Mouse (Mus musculus) kidney, postnatal 10 days (tissue): Measurements from ENCODE around the gene 1600002K03Rik.

ENCODE experiments used
- DNase-seq: peaks from one replicate; pipeline ENCODE4 v3.0.0; 2021; ENCODE audit warnings: mixed read lengths

The 1600002K03Rik gene

DNA sequence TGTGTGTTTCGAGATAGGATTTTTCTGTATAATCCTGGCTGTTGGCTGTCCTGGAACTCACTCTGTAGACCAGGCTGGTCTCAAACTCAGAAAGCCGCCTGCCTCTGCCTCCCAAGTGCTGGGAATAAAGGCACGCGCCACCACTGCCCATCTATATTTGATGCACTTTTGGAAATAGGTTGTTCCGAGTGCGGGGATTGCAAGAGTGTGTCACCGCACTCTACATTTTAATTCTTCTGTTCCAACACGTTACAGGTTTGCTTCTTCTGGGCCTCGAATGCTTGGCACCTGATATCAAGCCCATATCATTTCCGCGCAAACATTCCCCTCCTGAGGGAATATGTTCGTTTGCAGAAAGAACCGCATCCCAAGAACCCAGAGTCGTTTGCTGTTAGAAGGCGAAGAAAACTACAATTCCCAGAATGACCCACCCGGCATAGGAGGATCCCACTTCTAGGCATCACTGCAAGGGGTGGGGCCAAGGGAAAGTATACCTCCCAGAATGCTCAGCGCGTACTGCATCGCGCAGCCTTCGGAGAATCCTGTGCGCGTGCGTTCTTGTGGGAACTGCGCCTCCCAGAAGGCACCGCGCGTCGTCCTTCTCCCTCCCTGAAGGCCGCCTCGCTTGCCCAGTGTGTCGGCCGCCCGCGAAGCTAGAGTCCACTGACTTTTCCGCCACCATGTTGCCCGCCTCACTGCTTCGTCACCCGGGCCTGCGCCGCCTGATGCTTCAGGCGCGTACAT lies 30.8 kb upstream of the 1600002K03Rik start:
- DNase-seq = peak; percentile 98

DNA sequence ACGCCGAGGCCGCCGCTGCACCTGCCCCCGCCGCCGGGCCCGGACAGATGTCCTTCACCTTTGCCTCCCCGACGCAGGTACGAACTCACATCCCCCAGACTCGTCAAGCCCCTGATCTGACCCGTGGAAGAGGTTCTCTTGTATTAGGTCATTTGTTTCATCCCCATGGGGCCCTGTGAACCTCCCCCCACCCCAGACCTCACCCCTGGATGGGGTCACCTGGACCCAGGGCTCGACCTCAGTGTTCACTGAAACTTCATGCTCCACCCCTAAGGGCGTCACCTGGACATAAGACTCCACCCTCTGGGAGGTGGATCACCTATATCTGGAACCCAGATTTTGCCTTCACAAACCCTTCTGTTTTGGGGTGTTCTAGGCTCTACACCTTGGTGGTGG lies 30.2 kb upstream of the 1600002K03Rik start:
- DNase-seq = peak; percentile 64

DNA sequence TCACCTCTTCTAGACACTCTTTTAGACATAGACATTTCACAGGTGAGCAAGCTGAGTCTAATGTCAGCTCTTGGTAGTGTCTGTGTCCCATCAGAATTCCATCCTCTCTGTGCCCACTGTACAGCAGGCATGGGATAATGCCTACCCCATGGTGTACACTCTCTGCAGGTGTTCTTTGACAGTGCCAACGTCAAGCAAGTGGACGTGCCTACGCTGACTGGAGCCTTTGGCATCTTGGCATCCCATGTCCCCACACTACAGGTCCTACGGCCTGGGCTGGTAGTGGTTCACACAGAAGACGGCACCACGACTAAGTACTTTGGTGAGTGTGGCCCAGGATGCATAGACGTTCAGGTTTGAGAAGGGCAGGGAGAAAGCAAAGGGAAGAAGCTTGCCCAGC lies 29.1 kb upstream of the 1600002K03Rik start:
- no peak for DNase-seq

- DNase-seq = no peak
Observed at GRCm38 (mm10) chr10:80144159-80144558, 28.6 kb upstream of the 1600002K03Rik start.

- DNase-seq = peak; percentile 89
Observed at GRCm38 (mm10) chr10:80144864-80145838, 27.6 kb upstream of the 1600002K03Rik start.

GRCm38 (mm10) chr10:80145896-80146295 lies 26.8 kb upstream of the 1600002K03Rik start:
- peak; percentile 76 for DNase-seq

DNA sequence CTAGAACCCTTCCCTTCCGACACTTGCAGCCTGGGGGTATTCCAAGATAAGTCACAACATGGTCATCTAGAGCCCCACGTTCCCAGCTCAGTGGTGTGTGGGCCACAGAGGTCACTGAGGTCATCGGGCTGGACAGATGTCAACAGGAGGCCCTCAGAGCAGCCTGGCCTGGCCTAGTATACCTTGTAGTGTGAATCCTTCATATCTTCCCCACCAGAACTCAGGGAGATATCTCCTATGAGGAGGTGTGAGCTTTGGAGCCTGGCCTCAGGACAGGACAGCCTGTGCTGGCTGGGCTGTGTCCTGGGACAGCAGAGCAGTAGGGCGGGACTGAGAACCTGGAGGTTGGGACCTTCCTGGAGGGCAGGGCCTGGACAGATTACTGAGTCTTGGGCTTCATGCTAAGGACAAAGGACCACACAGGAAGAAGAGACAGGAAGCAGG lies 26.2 kb upstream of the 1600002K03Rik start:
- peak; percentile 58 for DNase-seq

- no peak for DNase-seq
Observed at GRCm38 (mm10) chr10:80147146-80147718, 25.5 kb upstream of the 1600002K03Rik start.

GRCm38 (mm10) chr10:80147719-80148601 lies 24.8 kb upstream of the 1600002K03Rik start, which contains the start of gene Midn:
Midn (plus strand) TSS chr10:80148272.
- peak; percentile 93 for DNase-seq

DNA sequence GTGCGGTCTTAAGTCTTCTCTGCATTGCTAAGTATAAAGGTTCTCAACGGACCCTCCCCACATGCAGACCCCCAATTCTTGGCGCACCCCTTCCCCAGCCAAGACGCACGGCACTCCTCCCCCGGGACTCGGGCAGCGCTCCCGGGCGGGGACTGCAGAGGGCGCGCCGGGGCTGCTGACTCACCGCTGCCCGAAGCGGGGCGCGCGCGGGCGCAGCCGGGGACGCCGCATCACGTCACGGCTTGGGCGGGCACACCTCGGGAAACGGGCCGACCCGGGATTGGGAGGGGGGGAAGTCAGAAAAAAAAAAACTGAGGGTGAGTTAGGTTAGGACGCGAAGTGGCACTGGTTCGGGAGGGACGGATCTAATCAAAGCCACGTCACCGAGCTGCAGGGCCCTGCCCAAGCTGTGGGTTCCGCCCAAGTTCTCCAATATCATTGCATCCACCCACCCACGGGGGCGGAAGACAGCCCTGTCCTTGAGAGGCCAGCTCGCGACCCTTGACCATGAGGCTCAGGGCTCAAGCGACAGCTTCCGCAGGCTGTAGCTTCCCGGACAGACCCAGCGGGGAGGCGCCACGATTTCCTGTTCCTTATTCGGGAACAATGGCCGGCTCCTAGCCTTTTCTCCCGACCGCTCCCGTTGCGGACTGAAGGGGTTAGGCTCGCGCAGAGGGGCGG lies 24.0 kb upstream of the 1600002K03Rik start:
- peak; percentile 97 for DNase-seq

DNA sequence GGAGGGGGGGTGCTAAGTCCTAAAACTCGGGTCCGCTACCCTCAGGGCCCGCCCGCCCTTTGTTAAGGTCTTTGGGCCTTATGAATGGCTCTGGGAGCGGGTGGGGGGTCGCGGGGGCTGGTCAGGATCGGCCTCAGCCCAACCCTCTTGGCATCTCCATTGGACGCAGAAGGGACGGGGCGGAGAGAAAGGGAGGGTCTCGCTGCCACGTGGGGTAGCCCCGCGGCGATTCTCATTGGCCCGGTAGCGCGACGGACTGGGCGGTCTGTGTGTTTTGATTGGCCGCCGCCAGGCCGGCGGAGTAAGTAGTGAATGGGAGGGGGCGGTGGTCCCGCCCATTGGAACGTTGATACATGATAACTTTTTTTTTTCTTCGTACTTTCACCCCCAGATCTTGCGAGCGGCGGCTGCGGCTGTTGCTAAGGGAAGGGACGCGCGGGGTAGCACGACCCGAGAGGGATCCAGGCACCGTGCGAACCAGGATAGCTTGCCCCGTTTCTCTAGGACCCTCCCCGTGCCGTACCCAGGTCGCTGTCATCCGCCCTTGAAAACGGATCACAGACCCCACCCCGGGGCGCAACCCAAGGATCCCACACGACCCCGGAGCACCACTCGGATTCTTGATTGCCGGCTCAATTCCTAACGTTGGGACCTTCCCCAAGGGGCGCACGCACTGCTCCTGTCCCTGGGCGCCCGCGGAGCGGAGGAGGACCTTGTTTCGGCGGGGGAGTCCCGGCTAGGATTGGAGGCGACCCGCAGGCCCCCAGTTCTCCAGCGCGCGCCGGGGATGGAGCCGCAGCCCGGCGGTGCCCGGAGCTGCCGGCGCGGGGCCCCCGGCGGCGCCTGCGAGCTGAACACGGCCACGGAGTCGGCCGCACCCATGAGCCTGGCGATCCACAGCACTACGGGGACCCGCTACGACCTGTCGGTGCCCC lies 23.2 kb upstream of the 1600002K03Rik start:
- DNase-seq = peak; percentile 99

GRCm38 (mm10) chr10:80150226-80151210 lies 22.2 kb upstream of the 1600002K03Rik start:
- DNase-seq = peak; percentile 85

DNA sequence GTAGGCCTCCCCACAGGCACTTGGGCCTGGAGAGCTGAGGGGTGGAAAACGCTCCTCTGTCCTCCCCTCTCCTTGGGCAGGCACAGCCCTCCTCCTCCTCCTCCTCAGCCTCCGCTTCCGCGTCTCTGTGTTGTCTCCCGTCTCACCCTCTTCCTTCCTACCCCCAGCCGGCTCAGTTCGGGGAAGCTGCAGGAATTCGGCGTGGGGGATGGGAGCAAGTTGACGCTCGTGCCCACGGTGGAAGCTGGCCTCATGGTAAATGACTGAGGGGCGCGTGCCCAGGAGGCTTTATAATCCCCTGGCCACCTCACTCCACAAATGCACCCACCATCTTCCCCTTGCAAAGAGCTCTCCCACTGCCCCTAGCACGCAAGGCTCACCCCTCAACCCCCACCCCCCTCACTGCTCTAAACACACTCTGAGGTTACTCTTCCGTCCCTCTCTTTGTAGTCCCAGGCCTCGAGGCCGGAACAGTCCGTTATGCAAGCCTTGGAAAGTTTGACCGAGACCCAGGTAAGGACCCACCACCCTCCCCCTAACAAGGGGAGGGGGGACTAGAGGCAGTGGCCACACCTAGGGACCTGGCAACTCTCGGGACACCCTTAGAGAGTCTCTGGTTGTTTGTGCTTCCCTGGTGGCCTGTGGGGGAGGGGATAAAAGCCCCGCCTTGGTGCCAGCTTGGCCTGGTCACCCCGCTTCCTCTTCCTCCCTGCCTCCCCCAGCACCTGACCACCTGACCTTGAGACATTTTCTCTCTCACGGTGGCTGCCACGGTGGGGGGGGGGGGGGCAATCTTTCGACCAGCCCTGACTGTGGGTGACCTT lies 21.3 kb upstream of the 1600002K03Rik start:
- DNase-seq = peak; percentile 88

DNA sequence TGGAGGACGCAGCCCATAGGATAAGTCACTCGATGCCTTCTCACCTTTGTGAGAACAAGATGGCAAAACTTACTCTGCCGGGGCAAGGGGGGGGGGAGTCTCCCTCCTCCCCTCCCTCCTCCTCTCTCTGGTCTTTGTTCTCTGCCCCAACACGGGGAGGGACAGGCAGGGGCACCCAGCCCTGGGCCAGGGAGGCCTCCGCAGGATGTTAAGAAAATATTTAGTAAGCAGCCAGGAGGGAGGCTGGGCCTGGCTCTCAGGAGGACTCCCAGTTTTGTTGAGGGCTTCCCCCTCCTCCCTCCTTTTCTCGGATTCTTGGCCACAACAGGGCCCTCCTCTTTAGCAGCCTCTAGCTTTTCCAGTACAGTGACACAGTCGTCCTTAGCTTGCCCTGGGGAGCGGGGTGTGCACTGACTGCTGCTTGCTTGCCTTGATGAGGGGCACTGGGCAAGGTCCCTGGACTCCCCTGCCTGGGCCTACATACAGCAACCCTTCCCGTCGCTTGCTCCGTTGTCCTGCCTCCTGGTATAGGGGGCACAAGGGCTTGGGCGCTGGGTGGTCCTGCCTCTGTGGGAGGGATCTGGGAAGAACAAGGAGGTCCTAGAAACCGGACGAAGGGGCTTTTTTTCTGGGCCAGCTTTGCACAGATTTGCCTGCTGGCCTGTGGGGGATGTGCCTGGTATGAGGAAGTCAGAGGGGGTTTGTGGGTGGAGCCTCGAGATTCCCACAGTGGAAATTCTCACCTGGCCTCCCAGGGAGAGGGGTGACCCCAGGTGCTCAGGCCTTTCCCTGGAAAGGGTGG lies 20.5 kb upstream of the 1600002K03Rik start:
- DNase-seq = peak; percentile 80

- DNase-seq = peak; percentile 84
Observed at GRCm38 (mm10) chr10:80152873-80153260, 19.9 kb upstream of the 1600002K03Rik start.

GRCm38 (mm10) chr10:80153713-80154112 lies 19.0 kb upstream of the 1600002K03Rik start:
- DNase-seq = peak; percentile 62

DNA sequence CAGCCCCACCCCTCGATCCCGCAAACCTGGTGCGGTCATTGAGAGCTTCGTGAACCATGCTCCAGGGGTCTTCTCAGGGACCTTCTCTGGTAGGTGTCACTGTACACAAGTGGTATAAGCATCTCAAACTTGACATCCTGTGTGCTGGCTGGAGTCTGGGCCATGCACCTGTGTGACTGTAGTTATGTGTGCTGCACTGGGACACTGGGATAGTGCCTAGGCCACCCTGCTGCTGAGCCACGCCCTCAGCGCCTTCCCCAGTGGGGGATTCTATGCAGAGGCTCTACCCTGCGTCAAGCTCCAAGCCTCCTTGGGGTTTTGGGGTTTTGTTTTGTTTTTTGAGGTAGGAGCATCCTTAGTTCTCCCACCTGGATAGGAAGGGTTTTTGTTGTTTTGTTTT lies 18.4 kb upstream of the 1600002K03Rik start:
- peak; percentile 13 for DNase-seq
